Mouse (Mus musculus) E14TG2a.4 (cell line): ENCODE data around the gene Nr4a1.

ENCODE experiments used
- H3K27me3 ChIP-seq: 2 replicates; pipeline ENCODE4 v1.6.1; 2014; ENCODE audit warnings: low read length, control low read depth; ENCODE audit not compliant: insufficient read depth
- H3K36me3 ChIP-seq: 2 replicates; pipeline ENCODE4 v1.6.1; 2014; ENCODE audit warnings: low read length, control low read depth; ENCODE audit not compliant: insufficient read depth
- H3K4me1 ChIP-seq: replicated peaks from 2 replicates; pipeline ENCODE4 v1.6.1; 2014; ENCODE audit warnings: low read depth, low read length, control low read depth
- H3K4me3 ChIP-seq: replicated peaks from 2 replicates; pipeline ENCODE4 v1.5.1; 2014; ENCODE audit warnings: mild to moderate bottlenecking, low read length
- H3K9me3 ChIP-seq: 2 replicates; pipeline ENCODE4 v1.6.1; 2014; ENCODE audit warnings: low read length, control low read depth
- CTCF ChIP-seq: conservative IDR thresholded peaks from 2 replicates; pipeline ENCODE4 v1.5.1; 2014; ENCODE audit warnings: low read length
- NANOG ChIP-seq: IDR thresholded peaks from 2 replicates; pipeline ENCODE4 v1.6.1; 2014; ENCODE audit warnings: borderline replicate concordance, low read length, mixed read lengths
- POU5F1 ChIP-seq: IDR thresholded peaks from 2 replicates; pipeline ENCODE4 v1.6.1; 2014; ENCODE audit warnings: low read length, borderline replicate concordance

The Nr4a1 gene

DNA sequence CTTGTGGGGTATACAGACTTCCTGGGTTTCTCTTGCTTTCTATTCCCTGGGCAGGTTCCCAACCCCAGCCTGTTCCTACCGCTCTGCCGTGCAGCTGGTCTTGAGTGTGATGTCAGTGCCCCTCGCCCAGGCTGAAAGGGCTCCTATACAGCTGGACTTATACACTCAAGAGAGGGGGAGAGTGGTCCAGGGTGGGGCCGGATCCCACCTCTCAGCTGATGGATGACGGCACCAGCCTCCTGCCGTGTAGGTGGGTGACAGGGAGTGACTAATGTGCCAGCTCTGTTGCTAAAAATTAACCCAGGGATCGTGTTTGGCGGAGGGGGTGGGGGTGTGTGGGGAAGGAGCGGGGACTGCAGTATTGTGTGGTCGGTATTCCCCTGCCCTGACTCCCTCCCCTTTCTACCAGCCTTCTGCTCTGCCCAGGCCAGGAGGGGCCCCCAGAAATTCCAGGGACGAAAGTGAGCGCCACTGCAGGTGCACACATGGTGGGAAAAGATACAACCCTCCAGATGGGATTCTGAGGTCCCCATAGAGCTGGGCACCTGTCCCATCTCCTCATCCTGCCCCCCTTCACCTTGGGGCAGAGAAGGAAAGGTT lies 18.2 kb upstream of the Nr4a1 start:
- H3K27me3 ChIP-seq = 0 out of 2 replicates have a peak, but pooled peaks cover 4% of the 10 kb centered on the region
- TF ChIP-seq NANOG (no peak), POU5F1 (no peak)

DNA sequence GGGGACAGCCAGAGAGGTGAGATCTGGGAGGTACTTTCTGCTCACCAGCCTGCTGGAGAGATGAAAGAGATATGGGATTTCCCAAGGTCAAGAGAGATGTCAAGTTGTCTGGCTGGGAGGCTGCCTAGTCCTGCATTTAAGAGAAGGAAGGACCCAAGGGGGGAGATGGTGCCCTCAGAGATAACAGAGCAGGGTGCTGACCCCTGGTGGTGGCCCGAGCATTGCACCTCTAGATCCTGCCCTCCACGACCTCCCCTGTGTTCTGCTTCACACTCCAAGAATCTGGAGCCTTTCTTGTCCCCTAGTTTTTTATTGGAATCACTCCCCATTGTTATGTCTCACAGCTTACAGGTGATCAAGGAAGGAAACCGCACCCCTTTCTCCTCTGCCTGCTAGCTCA lies 17.2 kb upstream of the Nr4a1 start:
- Histone ChIP-seq H3K36me3 (peaks cover 8% of the 10 kb centered on the region; the same call in 1 of the 2 replicates), H3K4me3 (0 out of 2 replicates have a peak overlapping the region, but pooled peaks have one; percentile 5), H3K27me3 (0 out of 2 replicates have a peak, but pooled peaks cover 4% of the 10 kb centered on the region), H3K9me3 (peaks cover 8% of the 10 kb centered on the region), H3K4me1 (peaks cover 85% of the 10 kb centered on the region)
- TF ChIP-seq CTCF (peak; percentile 76), POU5F1 (no peak), NANOG (no peak)

More for the DNA sequence above, 18.2 kb upstream of the Nr4a1 start:
- Histone ChIP-seq H3K9me3 (peaks cover 8% of the 10 kb centered on the region), H3K4me1 (peaks cover 81% of the 10 kb centered on the region), H3K4me3 (peak overlapping the region; percentile 3; the same call in 1 of the 2 replicates), H3K36me3 (peaks cover 11% of the 10 kb centered on the region)

DNA sequence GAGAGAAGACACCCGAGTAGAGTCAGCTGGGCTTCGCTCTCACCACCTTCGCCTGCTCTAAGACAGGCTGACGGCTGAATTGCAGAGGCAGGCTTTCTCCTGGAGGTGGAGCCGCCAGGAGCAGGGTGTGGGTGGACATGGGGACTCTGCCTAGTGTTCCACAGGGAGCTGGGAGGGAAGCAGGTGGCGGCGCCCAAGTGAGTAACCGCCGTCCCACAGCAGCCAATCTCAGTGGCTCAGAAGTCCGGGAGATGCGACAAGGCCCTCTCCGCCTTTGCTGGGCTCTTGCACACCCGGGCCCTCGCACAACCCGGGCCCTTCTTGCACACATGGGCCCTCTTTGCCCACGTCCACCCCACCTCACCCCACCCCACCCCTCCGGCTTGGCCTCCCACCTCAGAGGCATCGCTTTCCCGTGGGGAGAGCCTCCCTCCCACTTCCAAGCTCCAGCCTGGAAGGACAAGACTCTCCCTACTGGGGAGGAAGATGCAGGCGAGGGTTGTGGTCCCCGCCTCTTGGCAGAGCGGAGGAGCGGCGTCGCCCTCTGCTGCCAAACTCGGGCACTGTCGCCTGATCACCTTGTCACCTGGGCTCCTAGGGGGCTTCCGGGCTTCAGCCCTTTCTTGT lies 15.1 kb upstream of the Nr4a1 start:
- Histone ChIP-seq H3K9me3 (peaks cover 8% of the 10 kb centered on the region), H3K4me1 (peaks cover 73% of the 10 kb centered on the region), H3K4me3 (peak overlapping the region; percentile 67), H3K36me3 (no peaks in the 10 kb centered on the region), H3K27me3 (0 out of 2 replicates have a peak, but pooled peaks cover 4% of the 10 kb centered on the region)
- TF ChIP-seq POU5F1 (no peak), NANOG (no peak), CTCF (peak; percentile 58)

DNA sequence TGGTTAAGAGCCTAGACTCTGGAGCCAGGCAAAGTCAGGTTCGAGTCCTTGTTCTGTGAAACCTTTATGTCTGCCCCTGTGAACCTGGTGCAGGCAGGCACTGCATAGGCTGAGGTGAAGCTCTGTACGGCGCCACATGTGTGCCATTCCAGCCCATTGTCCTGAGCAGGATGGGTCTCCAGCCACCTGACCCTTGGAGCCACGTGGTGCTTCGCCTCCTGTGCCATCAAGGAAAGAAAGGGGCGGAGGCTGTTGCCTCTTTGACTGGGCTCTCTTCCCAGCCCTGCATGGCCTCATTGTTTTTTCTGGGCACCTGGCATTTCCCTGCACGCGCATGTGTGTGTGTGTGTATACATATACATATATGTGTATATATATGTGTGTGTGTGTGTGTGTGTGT lies 14.2 kb upstream of the Nr4a1 start:
- H3K9me3 ChIP-seq = peaks cover 8% of the 10 kb centered on the region
- H3K36me3 ChIP-seq = no peaks in the 10 kb centered on the region

DNA sequence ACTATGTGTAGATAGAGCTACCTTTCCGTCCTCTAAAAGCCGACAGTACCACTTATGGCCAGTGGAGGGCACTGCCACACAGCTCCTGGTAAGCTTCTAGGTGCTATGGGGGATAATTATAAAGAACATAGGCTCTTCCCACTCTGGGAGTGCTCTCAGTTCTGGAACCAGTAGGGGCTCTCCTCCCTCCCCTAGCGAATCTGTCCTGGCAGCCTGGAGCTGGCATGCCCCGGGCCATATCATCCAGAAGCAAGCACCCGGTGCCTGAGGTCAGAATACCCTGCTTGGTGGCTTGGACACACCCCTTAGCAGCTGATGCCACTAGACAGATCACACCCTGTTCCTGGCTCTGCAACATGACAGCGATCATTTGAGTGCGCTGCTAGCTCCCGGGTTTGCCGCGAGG lies 13.3 kb upstream of the Nr4a1 start:
- Histone ChIP-seq H3K4me1 (peaks cover 61% of the 10 kb centered on the region), H3K27me3 (0 out of 2 replicates have a peak, but pooled peaks cover 4% of the 10 kb centered on the region), H3K36me3 (no peaks in the 10 kb centered on the region), H3K4me3 (no peak overlapping the region), H3K9me3 (peaks cover 8% of the 10 kb centered on the region)
- TF ChIP-seq NANOG = no peak
- TF ChIP-seq CTCF = peak; percentile 95

More for the DNA sequence above, 14.2 kb upstream of the Nr4a1 start:
- Histone ChIP-seq H3K4me3 (no peak overlapping the region; the same call in 1 of the 2 replicates), H3K4me1 (peaks cover 64% of the 10 kb centered on the region), H3K27me3 (0 out of 2 replicates have a peak, but pooled peaks cover 4% of the 10 kb centered on the region)
- no peak for TF ChIP-seq POU5F1
- TF ChIP-seq CTCF = no peak
- TF ChIP-seq NANOG = no peak

- no peak overlapping the region for H3K4me3 ChIP-seq
- peaks cover 60% of the 10 kb centered on the region for H3K4me1 ChIP-seq
- TF ChIP-seq NANOG (no peak), CTCF (no peak), POU5F1 (no peak)
- peaks cover 5% of the 10 kb centered on the region for H3K9me3 ChIP-seq
- H3K36me3 ChIP-seq = no peaks in the 10 kb centered on the region
- 0 out of 2 replicates have a peak, but pooled peaks cover 4% of the 10 kb centered on the region for H3K27me3 ChIP-seq
Measured at GRCm38 (mm10) chr15:101241236-101241635, 12.8 kb upstream of the Nr4a1 start.

GRCm38 (mm10) chr15:101241853-101242252 lies 12.2 kb upstream of the Nr4a1 start:
- TF ChIP-seq NANOG (no peak), CTCF (no peak), POU5F1 (no peak)
- H3K36me3 ChIP-seq = no peaks in the 10 kb centered on the region
- no peak overlapping the region for H3K4me3 ChIP-seq
- H3K4me1 ChIP-seq = peaks cover 61% of the 10 kb centered on the region
- peaks cover under 1% of the 10 kb centered on the region; the same call in 1 of the 2 replicates for H3K9me3 ChIP-seq
- 0 out of 2 replicates have a peak, but pooled peaks cover 4% of the 10 kb centered on the region for H3K27me3 ChIP-seq

GRCm38 (mm10) chr15:101242645-101243044 lies 11.4 kb upstream of the Nr4a1 start:
- peaks cover 62% of the 10 kb centered on the region for H3K4me1 ChIP-seq
- H3K4me3 ChIP-seq = 0 out of 2 replicates have a peak overlapping the region, but pooled peaks have one; percentile 35
- H3K9me3 ChIP-seq = no peaks in the 10 kb centered on the region
- 0 out of 2 replicates have a peak, but pooled peaks cover 4% of the 10 kb centered on the region for H3K27me3 ChIP-seq
- H3K36me3 ChIP-seq = no peaks in the 10 kb centered on the region
- TF ChIP-seq POU5F1 = no peak
- peak; percentile 59 for TF ChIP-seq CTCF

DNA sequence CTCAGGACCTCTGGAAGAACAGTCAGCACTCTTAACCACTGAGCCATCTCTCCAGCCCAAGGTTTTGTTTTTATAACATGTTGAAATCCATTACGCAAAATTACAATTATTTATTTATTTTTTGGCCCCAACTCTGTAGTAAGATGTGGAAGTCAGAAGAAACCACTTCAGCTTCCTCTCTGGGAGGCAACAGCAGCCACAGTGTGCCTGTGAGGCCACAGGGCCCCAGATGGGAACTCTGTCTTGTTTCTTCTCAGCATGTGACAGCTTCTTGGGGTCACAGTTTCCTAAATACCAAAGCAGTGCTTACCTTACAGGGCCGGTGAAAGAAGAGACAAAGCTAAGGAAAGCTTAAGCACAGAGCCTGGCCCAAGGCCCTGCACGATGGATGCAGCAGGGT lies 10.1 kb upstream of the Nr4a1 start:
- Histone ChIP-seq H3K36me3 (no peaks in the 10 kb centered on the region), H3K4me3 (no peak overlapping the region), H3K9me3 (no peaks in the 10 kb centered on the region), H3K4me1 (peaks cover 59% of the 10 kb centered on the region), H3K27me3 (no peaks in the 10 kb centered on the region)
- TF ChIP-seq POU5F1 (no peak), NANOG (no peak), CTCF (no peak)
